Mouse (Mus musculus) hindbrain, embryonic 12.5 days (tissue): ENCODE data around the gene Cyp39a1. TPM values are rescaled to one million over a fixed set of nuclear protein-coding genes. Genes with fewer than 3 reads are reported as not detected.

ENCODE experiments used
- ATAC-seq: fragments of 200-750 bp; cut with Nextera tagmentation; 2 replicates; pipeline ENCODE4 v1.8.0; 2017; ENCODE audit warnings: moderate TSS enrichment; ENCODE audit not compliant: low FRiP score
- H3K27ac ChIP-seq: fragments of 300-500 bp; sonication (generic); 2 replicates; pipeline ENCODE4 v1.5.1; 2016; ENCODE audit warnings: mild to moderate bottlenecking
- H3K27me3 ChIP-seq: fragments of 300-500 bp; sonication (generic); 2 replicates; pipeline ENCODE4 v1.6.1; 2016; ENCODE audit warnings: mild to moderate bottlenecking
- H3K36me3 ChIP-seq: fragments of 300-500 bp; sonication (generic); 2 replicates; pipeline ENCODE4 v1.6.1; 2016; ENCODE audit warnings: mild to moderate bottlenecking
- H3K4me1 ChIP-seq: fragments of 300-500 bp; sonication (generic); 2 replicates; pipeline ENCODE4 v1.6.1; 2016
- H3K4me2 ChIP-seq: fragments of 300-500 bp; sonication (generic); replicated peaks from 2 replicates; pipeline ENCODE4 v1.6.1; 2016; ENCODE audit warnings: mild to moderate bottlenecking
- H3K4me3 ChIP-seq: fragments of 300-500 bp; sonication (generic); 2 replicates; pipeline ENCODE4 v1.5.1; 2016; ENCODE audit warnings: mild to moderate bottlenecking
- H3K9ac ChIP-seq: fragments of 300-500 bp; sonication (generic); 2 replicates; pipeline ENCODE4 v1.6.1; 2016; ENCODE audit warnings: mild to moderate bottlenecking, moderate library complexity
- H3K9me3 ChIP-seq: fragments of 300-500 bp; sonication (generic); replicated peaks from 2 replicates; pipeline ENCODE4 v1.6.1; 2016; ENCODE audit warnings: mild to moderate bottlenecking
- WGBS: fragments of 180-500 bp; shearing (Covaris S2); methylation state at CpG from one replicate; pipeline ENCODE4 v1.1.7; 2016; 5-methylcytosine and 5-hydroxymethylcytosine counted together
- polyA plus RNA-seq: library from polyadenylated mRNA; unstranded; fragments of >200 nt; fragmentation: Nextera tagmentation; extraction: Ambion mirVana; gene quantifications from 2 replicates; pipeline ENCODE4 v1.2.1, GENCODE M21; 2016

Cyp39a1 gene
- polyA plus RNA-seq, 1 experiment from 2014 or later, result 29.4 TPM

GRCm38 (mm10) chr17:43734252-43734651, 67.0 kb downstream of the Cyp39a1 start:
- H3K4me2 ChIP-seq, result no peak overlapping the region
- ATAC-seq, result no peak
- no peaks in the 10 kb centered on the region for H3K36me3 ChIP-seq
- H3K4me1 ChIP-seq, result no peaks in the 10 kb centered on the region
- no peaks in the 10 kb centered on the region for H3K27me3 ChIP-seq
- 82% methylated on average over 4 of the region's 4 CpGs for WGBS
- H3K9me3 ChIP-seq, result no peaks in the 10 kb centered on the region
- H3K9ac ChIP-seq, result no peak overlapping the region
- H3K4me3 ChIP-seq, result no peak overlapping the region
- H3K27ac ChIP-seq, result no peak overlapping the region

DNA sequence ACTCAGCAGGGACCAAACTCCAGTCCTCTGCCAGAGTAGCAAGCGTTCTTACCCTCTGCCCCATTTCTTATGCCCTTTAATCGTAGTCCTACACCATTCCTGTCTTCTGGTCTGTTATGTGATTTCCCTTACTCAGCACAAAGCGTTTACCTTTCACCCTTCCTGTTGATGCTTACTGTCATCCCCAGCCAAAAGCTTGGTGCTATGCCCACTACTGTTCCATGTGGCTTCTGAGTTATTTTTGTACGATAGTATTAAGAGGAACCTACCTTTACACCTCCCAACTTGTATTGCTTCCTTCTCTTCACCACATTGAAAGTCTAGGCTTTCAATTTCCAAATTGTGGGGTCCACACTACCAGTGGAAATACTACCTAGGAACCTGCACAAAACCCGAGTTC, 76.7 kb downstream of the Cyp39a1 start:
- no peak overlapping the region for H3K4me2 ChIP-seq
- 0 out of 2 replicates have a peak, but pooled peaks cover 6% of the 10 kb centered on the region for H3K9me3 ChIP-seq
- H3K4me1 ChIP-seq, result no peaks in the 10 kb centered on the region
- H3K4me3 ChIP-seq, result no peak overlapping the region
- no peaks in the 10 kb centered on the region for H3K27me3 ChIP-seq
- WGBS, result 83% methylated on average over 5 of the region's 5 CpGs
- no peak overlapping the region for H3K9ac ChIP-seq
- H3K27ac ChIP-seq, result no peak overlapping the region
- no peaks in the 10 kb centered on the region for H3K36me3 ChIP-seq
- ATAC-seq, result no peak

GRCm38 (mm10) chr17:43744425-43744824, 77.2 kb downstream of the Cyp39a1 start:
- 0 out of 2 replicates have a peak, but pooled peaks cover 6% of the 10 kb centered on the region for H3K9me3 ChIP-seq
- no peaks in the 10 kb centered on the region for H3K27me3 ChIP-seq
- H3K36me3 ChIP-seq, result no peaks in the 10 kb centered on the region
- no peak overlapping the region for H3K9ac ChIP-seq
- no peak overlapping the region for H3K27ac ChIP-seq
- H3K4me2 ChIP-seq, result no peak overlapping the region
- no peak overlapping the region for H3K4me3 ChIP-seq
- no peak for ATAC-seq
- H3K4me1 ChIP-seq, result no peaks in the 10 kb centered on the region
- 63% methylated on average over 4 of the region's 4 CpGs for WGBS

GRCm38 (mm10) chr17:43751146-43751545, 83.9 kb downstream of the Cyp39a1 start:
- 95% methylated on average over 6 of the region's 6 CpGs for WGBS
- no peaks in the 10 kb centered on the region for H3K36me3 ChIP-seq
- no peak overlapping the region for H3K27ac ChIP-seq
- no peak overlapping the region for H3K4me3 ChIP-seq
- no peaks in the 10 kb centered on the region for H3K27me3 ChIP-seq
- H3K9ac ChIP-seq, result no peak overlapping the region
- H3K4me1 ChIP-seq, result no peaks in the 10 kb centered on the region
- H3K9me3 ChIP-seq, result no peaks in the 10 kb centered on the region
- no peak overlapping the region for H3K4me2 ChIP-seq
- ATAC-seq, result no peak

DNA sequence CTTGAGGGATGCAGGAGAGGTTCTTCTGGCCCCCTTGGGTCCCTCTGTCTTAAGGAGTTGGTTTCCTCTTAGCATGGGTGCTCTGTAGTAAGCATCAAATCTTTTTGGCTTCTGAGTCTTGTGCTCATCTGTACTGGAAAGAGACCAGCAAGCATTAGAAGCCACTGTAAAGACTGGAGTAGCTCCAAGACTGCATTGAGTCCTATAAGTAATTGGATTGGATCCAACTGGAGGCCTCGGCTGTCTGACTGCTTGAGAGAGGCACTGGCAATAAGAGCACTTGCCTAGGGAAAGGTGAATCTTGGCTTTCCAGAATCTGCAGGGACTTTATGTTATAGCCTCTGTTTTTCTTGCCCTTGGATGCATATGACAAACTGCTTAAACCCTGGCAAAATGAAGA, 85.6 kb downstream of the Cyp39a1 start:
- no peaks in the 10 kb centered on the region for H3K4me1 ChIP-seq
- no peak for ATAC-seq
- no peak overlapping the region for H3K4me2 ChIP-seq
- H3K27me3 ChIP-seq, result no peaks in the 10 kb centered on the region
- no peaks in the 10 kb centered on the region for H3K36me3 ChIP-seq
- no peak overlapping the region for H3K27ac ChIP-seq
- H3K9me3 ChIP-seq, result no peaks in the 10 kb centered on the region
- WGBS, result 71% methylated on average over 1 of the region's 1 CpGs
- H3K9ac ChIP-seq, result no peak overlapping the region
- no peak overlapping the region for H3K4me3 ChIP-seq

DNA sequence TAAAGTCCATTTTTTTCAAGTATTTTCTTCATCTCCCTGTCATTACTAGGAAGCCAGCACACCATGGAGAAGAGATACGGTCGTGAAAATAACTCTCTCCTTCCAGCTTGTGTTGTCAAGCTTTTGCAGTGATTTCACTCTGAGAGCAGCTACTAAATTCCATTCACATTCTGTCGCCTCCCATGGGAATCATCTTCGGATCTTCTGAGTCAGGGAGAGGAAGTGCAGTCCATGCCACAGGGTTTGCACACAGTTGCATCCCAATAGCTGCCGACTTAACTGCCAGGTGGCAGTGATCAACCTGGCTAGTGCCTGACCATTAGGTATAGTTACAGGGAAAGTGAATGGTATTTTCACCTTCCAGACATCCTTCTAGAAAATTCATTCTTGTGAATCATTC, 87.5 kb downstream of the Cyp39a1 start:
- no peaks in the 10 kb centered on the region for H3K36me3 ChIP-seq
- WGBS, result 63% methylated on average over 5 of the region's 5 CpGs
- H3K27ac ChIP-seq, result no peak overlapping the region

DNA sequence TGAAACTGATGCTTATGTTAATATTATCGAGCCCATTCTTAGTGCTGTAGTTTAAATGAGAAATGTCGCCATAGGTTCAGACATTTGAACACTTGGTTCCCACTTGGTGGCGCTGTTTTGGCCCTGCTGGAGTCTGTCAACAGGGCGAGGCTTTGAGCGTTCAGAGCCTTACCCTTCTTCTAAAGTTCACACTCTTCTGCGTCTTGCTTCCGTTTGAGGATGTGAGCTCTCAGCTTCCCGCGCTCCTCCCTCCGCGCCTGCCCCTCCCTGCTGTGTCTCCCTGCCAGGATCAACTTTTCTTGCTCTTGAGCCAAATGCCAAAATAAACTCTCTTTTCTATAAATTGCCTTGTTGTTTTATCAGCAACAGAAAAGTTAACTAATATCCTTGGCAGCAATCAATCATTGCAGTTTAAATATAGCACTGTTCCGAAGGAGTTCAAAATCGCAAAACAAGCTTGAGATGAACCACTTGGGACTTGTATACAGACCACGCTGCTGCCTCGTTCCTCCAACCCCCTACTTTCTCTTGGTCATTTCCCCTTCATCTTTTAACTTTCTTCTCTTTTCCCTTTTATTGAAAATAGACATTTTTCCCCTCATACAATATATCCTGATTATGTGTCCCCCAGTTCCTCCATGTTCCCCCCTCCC, 91.5 kb downstream of the Cyp39a1 start:
- Histone ChIP-seq H3K27ac (no peak overlapping the region), H3K9ac (no peak overlapping the region), H3K4me1 (no peaks in the 10 kb centered on the region), H3K36me3 (no peaks in the 10 kb centered on the region), H3K27me3 (no peaks in the 10 kb centered on the region), H3K4me3 (no peak overlapping the region), H3K4me2 (no peak overlapping the region), H3K9me3 (no peaks in the 10 kb centered on the region)
- 59% methylated on average over 15 of the region's 15 CpGs for WGBS
- no peak for ATAC-seq

More for the DNA sequence above, 87.5 kb downstream of the Cyp39a1 start:
- Histone ChIP-seq H3K9ac (no peak overlapping the region), H3K4me1 (no peaks in the 10 kb centered on the region), H3K4me2 (no peak overlapping the region), H3K27me3 (no peaks in the 10 kb centered on the region), H3K9me3 (no peaks in the 10 kb centered on the region), H3K4me3 (no peak overlapping the region)
- ATAC-seq, result no peak

DNA sequence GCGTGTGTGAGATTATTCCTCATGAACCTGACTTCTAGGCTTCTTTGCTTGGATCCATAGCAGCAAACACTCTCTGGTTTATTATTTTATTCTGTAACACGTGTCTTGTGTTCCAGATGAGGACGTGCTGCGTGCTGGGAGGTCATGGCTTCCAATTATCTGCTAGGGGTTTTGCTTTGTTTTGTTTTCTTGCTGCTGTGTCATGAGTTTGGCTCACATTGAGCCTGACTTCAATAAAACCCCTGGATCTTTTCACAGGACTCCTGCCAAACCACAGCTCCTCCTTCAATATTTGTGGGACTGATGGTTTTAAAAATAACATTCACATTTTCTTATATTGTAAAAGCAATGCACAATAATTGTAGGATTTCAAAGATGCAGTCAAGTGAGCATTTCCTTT, 117.3 kb downstream of the Cyp39a1 start:
- H3K4me2 ChIP-seq, result no peak overlapping the region
- no peak overlapping the region for H3K9ac ChIP-seq
- H3K9me3 ChIP-seq, result no peaks in the 10 kb centered on the region
- H3K4me1 ChIP-seq, result no peaks in the 10 kb centered on the region
- no peak for ATAC-seq
- H3K27ac ChIP-seq, result no peak overlapping the region
- 74% methylated on average over 4 of the region's 4 CpGs for WGBS
- H3K4me3 ChIP-seq, result no peak overlapping the region
- no peaks in the 10 kb centered on the region for H3K36me3 ChIP-seq
- H3K27me3 ChIP-seq, result no peaks in the 10 kb centered on the region

DNA sequence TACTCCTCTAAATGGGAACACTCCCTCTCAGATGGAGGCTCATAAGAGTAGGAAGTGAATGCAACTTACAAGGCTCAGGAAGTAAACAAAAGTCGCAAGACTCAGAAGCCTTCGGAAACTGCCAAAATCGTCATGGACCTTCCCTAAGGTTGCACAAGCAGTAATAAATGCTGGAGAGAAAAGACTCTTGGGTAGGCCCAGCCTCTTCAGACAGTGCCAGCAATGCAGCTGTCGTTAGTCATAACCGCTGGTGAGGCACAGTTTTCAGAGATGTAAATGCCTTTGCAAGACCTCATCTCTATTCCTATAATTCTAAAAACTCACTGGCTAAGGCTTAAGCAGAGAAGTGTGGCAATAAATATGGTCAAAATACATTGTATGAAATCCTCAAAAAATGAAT, 121.0 kb downstream of the Cyp39a1 start:
- no peak overlapping the region for H3K9ac ChIP-seq
- H3K27ac ChIP-seq, result no peak overlapping the region
- no peaks in the 10 kb centered on the region for H3K4me1 ChIP-seq
- H3K9me3 ChIP-seq, result no peaks in the 10 kb centered on the region
- no peak overlapping the region for H3K4me3 ChIP-seq
- WGBS, result 94% methylated on average over 5 of the region's 5 CpGs
- H3K27me3 ChIP-seq, result no peaks in the 10 kb centered on the region
- H3K36me3 ChIP-seq, result no peaks in the 10 kb centered on the region
- H3K4me2 ChIP-seq, result no peak overlapping the region
- ATAC-seq, result no peak

DNA sequence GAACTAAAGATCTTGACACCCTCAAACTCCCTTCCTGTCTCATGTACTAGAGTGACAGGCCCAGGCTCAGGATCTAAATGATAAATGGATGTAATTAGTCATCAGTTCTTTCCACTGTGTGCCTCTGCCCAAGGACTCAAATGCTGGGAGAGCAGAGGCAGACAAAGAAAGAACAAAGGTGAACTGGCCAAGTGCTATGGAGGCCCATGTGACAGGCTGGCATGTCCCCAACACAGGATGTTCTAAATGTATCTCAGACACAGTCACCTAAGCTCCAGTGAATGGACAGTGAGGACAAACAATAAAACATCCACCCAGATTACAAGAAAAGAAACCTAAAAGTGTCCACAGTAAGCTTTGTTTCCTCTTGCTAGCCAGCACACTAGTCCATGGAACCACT, 122.2 kb downstream of the Cyp39a1 start:
- Histone ChIP-seq H3K4me3 (no peak overlapping the region), H3K4me2 (no peak overlapping the region), H3K4me1 (no peaks in the 10 kb centered on the region), H3K9ac (no peak overlapping the region), H3K27me3 (no peaks in the 10 kb centered on the region), H3K9me3 (no peaks in the 10 kb centered on the region), H3K36me3 (no peaks in the 10 kb centered on the region), H3K27ac (no peak overlapping the region)
- no peak for ATAC-seq

DNA sequence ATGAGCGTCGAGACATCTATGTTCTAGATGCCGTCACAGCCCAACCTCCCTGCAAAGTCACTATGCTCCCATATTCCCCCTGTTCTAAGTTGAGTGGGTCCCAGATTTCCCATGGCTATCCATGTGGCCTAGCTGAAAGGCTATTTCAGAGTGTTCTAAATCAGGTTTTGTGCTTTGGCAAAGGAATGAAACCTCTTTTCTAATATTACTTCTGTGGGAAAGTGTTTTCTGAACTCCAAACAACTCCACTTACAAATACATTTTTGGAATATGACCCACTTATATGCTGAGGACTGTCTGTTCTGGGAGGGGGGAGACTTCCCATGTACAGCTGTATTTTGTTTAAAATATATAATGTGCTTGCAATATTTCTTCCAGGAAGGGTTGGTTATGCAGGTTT, 124.5 kb downstream of the Cyp39a1 start:
- Histone ChIP-seq H3K27ac (no peak overlapping the region), H3K36me3 (no peaks in the 10 kb centered on the region), H3K4me2 (no peak overlapping the region), H3K4me1 (no peaks in the 10 kb centered on the region), H3K9me3 (no peaks in the 10 kb centered on the region), H3K4me3 (no peak overlapping the region), H3K9ac (no peak overlapping the region), H3K27me3 (no peaks in the 10 kb centered on the region)
- no peak for ATAC-seq
- 98% methylated on average over 3 of the region's 3 CpGs for WGBS

DNA sequence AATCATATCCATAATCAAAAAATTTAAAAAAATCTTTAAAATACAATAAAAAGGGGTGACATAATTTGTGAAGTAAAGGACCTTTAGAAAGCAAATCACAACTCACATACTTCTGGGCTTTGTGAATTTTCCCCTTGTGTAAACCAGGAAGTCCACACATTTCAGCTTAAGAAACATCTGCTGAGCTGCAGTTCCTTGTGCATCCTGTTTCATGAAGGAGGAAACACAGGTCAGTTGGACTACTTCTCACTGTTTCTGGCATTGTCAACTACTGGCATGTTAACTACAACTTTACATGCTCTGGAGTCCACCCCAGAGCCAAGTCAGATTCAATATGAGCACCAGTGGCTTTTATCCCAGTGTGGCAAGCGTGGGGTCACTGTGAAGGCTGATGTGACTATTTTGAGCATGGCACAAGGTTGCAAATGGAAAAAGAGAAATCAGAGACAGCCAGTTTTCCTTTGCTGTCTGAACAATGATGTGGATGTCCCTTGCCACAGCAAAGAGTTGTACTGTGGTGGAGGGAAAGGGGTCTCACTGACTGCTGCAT, 127.6 kb downstream of the Cyp39a1 start:
- H3K4me1 ChIP-seq, result no peaks in the 10 kb centered on the region

More for the DNA sequence above, 127.6 kb downstream of the Cyp39a1 start:
- Histone ChIP-seq H3K4me2 (no peak overlapping the region), H3K27me3 (no peaks in the 10 kb centered on the region), H3K36me3 (no peaks in the 10 kb centered on the region), H3K4me3 (no peak overlapping the region), H3K9ac (no peak overlapping the region), H3K9me3 (no peaks in the 10 kb centered on the region), H3K27ac (no peak overlapping the region)
- ATAC-seq, result no peak
- 68% methylated on average over 1 of the region's 1 CpGs for WGBS
